Mouse (Mus musculus) hindbrain, postnatal 0 days (tissue): ENCODE measurements around the gene Usp10. TPM values are rescaled to one million over a fixed set of nuclear protein-coding genes. Genes with fewer than 3 reads are reported as not detected.
A peak's percentile ranks its signal among the peaks of the same experiment; 100 is the strongest.

ENCODE experiments used
- ATAC-seq: fragments of 200-750 bp; cut with Nextera tagmentation; 2 replicates; pipeline ENCODE4 v1.8.0; 2017; ENCODE audit warnings: mild to moderate bottlenecking, moderate TSS enrichment, moderate library complexity
- DNase-seq: peaks from one replicate; pipeline ENCODE4 v3.0.0-alpha.2; 2015; ENCODE audit warnings: low spot score
- H3K27ac ChIP-seq: fragments of 300-500 bp; sonication (generic); 2 replicates; pipeline ENCODE4 v1.5.1; 2014; ENCODE audit warnings: mild to moderate bottlenecking
- H3K27me3 ChIP-seq: fragments of 300-500 bp; sonication (generic); 2 replicates; pipeline ENCODE4 v1.6.1; 2014; ENCODE audit warnings: low read length, mixed read lengths; ENCODE audit not compliant: insufficient read depth
- H3K36me3 ChIP-seq: fragments of 300-500 bp; sonication (generic); 2 replicates; pipeline ENCODE4 v1.6.1; 2014; ENCODE audit warnings: low read length, mixed read lengths; ENCODE audit not compliant: insufficient read depth
- H3K4me1 ChIP-seq: fragments of 300-500 bp; sonication (generic); 2 replicates; pipeline ENCODE4 v1.6.1; 2014; ENCODE audit warnings: antibody characterized with exemption, low read length, mixed read lengths; ENCODE audit not compliant: insufficient read depth
- H3K4me2 ChIP-seq: fragments of 300-500 bp; sonication (generic); 2 replicates; pipeline ENCODE4 v1.6.1; 2014; ENCODE audit warnings: low read depth, mild to moderate bottlenecking, low read length, moderate library complexity, mixed read lengths
- H3K4me3 ChIP-seq: fragments of 300-500 bp; sonication (generic); 2 replicates; pipeline ENCODE4 v1.5.1; 2014; ENCODE audit warnings: low read length
- H3K9ac ChIP-seq: fragments of 300-500 bp; sonication (generic); replicated peaks from 2 replicates; pipeline ENCODE4 v1.6.1; 2014; ENCODE audit warnings: mild to moderate bottlenecking, low read length, moderate library complexity, mixed read lengths
- H3K9me3 ChIP-seq: fragments of 300-500 bp; sonication (generic); 2 replicates; pipeline ENCODE4 v1.6.1; 2016; ENCODE audit warnings: low read length, mixed read lengths
- CTCF ChIP-seq: IDR thresholded peaks from 2 replicates; pipeline ENCODE4 v1.5.1; 2016; ENCODE audit warnings: antibody characterized with exemption, control low read depth, low read depth
- WGBS: fragments of 180-500 bp; shearing (Covaris S2); extraction: QIAGEN DNeasy Blood & Tissue Kit; methylation state at CpG from one replicate; pipeline ENCODE4 v1.1.7; 2014; 5-methylcytosine and 5-hydroxymethylcytosine counted together
- polyA plus RNA-seq: library from polyadenylated mRNA; unstranded; fragments of >200 nt; fragmentation: Nextera tagmentation; extraction: Ambion mirVana; gene quantifications from 2 replicates; pipeline ENCODE4 v1.2.1, GENCODE M21; 2015
- total RNA-seq: library from RNA; depleted of rRNA; stranded (reverse); fragments of >200 nt; gene quantifications from 2 replicates; pipeline ENCODE4 v1.2.3, GENCODE M21; 2014

Gene Usp10
- total and polyA plus RNA-seq, 2 experiments from 2014 or later = 91.1 to 94.2 TPM

GRCm38 (mm10) chr8:119881301-119881700 is 28.9 kb upstream of the Usp10 start:
- no peak for DNase-seq
- H3K36me3 ChIP-seq = peaks cover 4% of the 10 kb centered on the region; the same call in 1 of the 2 replicates
- H3K4me1 ChIP-seq = no peaks in the 10 kb centered on the region
- ATAC-seq = no peak
- H3K4me2 ChIP-seq = no peak overlapping the region
- H3K9ac ChIP-seq = no peak overlapping the region
- 56% methylated on average over 6 of the region's 6 CpGs for WGBS
- H3K9me3 ChIP-seq = no peaks in the 10 kb centered on the region
- H3K4me3 ChIP-seq = no peak overlapping the region
- no peaks in the 10 kb centered on the region for H3K27me3 ChIP-seq
- no peak overlapping the region for H3K27ac ChIP-seq
- TF ChIP-seq CTCF = no peak

GRCm38 (mm10) chr8:119881917-119882316 is 28.2 kb upstream of the Usp10 start:
- WGBS = 76% methylated on average over 8 of the region's 8 CpGs
- peaks cover 4% of the 10 kb centered on the region; the same call in 1 of the 2 replicates for H3K36me3 ChIP-seq

GRCm38 (mm10) chr8:119883281-119883680 is 26.9 kb upstream of the Usp10 start:
- no peak for TF ChIP-seq CTCF
- Histone ChIP-seq H3K4me3 (no peak overlapping the region), H3K4me1 (no peaks in the 10 kb centered on the region), H3K9me3 (no peaks in the 10 kb centered on the region), H3K27me3 (no peaks in the 10 kb centered on the region), H3K9ac (no peak overlapping the region), H3K36me3 (no peaks in the 10 kb centered on the region), H3K4me2 (no peak overlapping the region), H3K27ac (no peak overlapping the region)
- whole genome bisulfite sequencing = 89% methylated on average over 7 of the region's 7 CpGs
- no peak for DNase-seq
- ATAC-seq = no peak

More at GRCm38 (mm10) chr8:119881917-119882316, 28.2 kb upstream of the Usp10 start:
- Histone ChIP-seq H3K4me1 (no peaks in the 10 kb centered on the region), H3K27me3 (no peaks in the 10 kb centered on the region), H3K9me3 (no peaks in the 10 kb centered on the region), H3K9ac (no peak overlapping the region), H3K4me2 (no peak overlapping the region), H3K27ac (no peak overlapping the region), H3K4me3 (no peak overlapping the region)
- DNase-seq = no peak
- TF ChIP-seq CTCF = no peak
- no peak for ATAC-seq

- Histone ChIP-seq H3K27me3 (no peaks in the 10 kb centered on the region), H3K27ac (no peak overlapping the region), H3K4me3 (no peak overlapping the region), H3K9me3 (no peaks in the 10 kb centered on the region), H3K9ac (no peak overlapping the region), H3K4me2 (no peak overlapping the region), H3K4me1 (no peaks in the 10 kb centered on the region), H3K36me3 (no peaks in the 10 kb centered on the region)
- 14% methylated on average over 3 of the region's 3 CpGs for WGBS
- TF ChIP-seq CTCF = no peak
- ATAC-seq (peak; percentile 58; the same call in 1 of the 2 replicates), DNase-seq (peak; percentile 79)
These were observed 24.5 kb upstream of the Usp10 start for GRCm38 (mm10) chr8:119885612-119886011.

GRCm38 (mm10) chr8:119887130-119887529 is 23.0 kb upstream of the Usp10 start:
- Histone ChIP-seq H3K27me3 (no peaks in the 10 kb centered on the region), H3K36me3 (no peaks in the 10 kb centered on the region), H3K4me2 (no peak overlapping the region), H3K27ac (no peak overlapping the region), H3K9ac (no peak overlapping the region), H3K9me3 (no peaks in the 10 kb centered on the region), H3K4me1 (no peaks in the 10 kb centered on the region), H3K4me3 (no peak overlapping the region)
- peak; percentile 79 for TF ChIP-seq CTCF
- WGBS = 77% methylated on average over 3 of the region's 3 CpGs
- no peak for ATAC-seq
- peak; percentile 36 for DNase-seq

- Histone ChIP-seq H3K4me1 (no peaks in the 10 kb centered on the region), H3K4me3 (no peak overlapping the region), H3K27ac (no peak overlapping the region), H3K4me2 (no peak overlapping the region), H3K27me3 (no peaks in the 10 kb centered on the region), H3K9ac (no peak overlapping the region), H3K36me3 (no peaks in the 10 kb centered on the region), H3K9me3 (no peaks in the 10 kb centered on the region)
- no peak for ATAC-seq
- peak; percentile 49 for DNase-seq
- TF ChIP-seq CTCF = no peak
- WGBS = 50% methylated on average over 4 of the region's 4 CpGs
These were observed 22.1 kb upstream of the Usp10 start for GRCm38 (mm10) chr8:119888012-119888411.

GRCm38 (mm10) chr8:119897069-119897468 is 13.1 kb upstream of the Usp10 start:
- Histone ChIP-seq H3K4me1 (no peaks in the 10 kb centered on the region), H3K9me3 (no peaks in the 10 kb centered on the region), H3K9ac (no peak overlapping the region), H3K27me3 (peaks cover 6% of the 10 kb centered on the region), H3K4me3 (no peak overlapping the region), H3K36me3 (no peaks in the 10 kb centered on the region), H3K27ac (no peak overlapping the region), H3K4me2 (no peak overlapping the region)
- no peak for TF ChIP-seq CTCF
- DNase-seq = no peak
- 85% methylated on average over 4 of the region's 4 CpGs for WGBS
- ATAC-seq = no peak
